Mouse (Mus musculus) adrenal gland, adult (tissue): ENCODE results near the gene Ankrd39.

Source experiments
- DNase-seq, 2 experiments: peaks; one replicate each; pipeline ENCODE4 v3.0.0; 2022 to 2023; ENCODE audit warnings: low spot score in 1 of 2; ENCODE audit not compliant: inconsistent age in 2 of 2

Ankrd39 gene

GRCm38 (mm10) chr1:36572709-36573108 lies 25.5 kb upstream of the Ankrd39 start:
- DNase-seq: no peak

- peak in 1 of 2 experiments; percentile 65 for DNase-seq
Observed at GRCm38 (mm10) chr1:36572140-36572700, 25.0 kb upstream of the Ankrd39 start.

GRCm38 (mm10) chr1:36571627-36572026 lies 24.4 kb upstream of the Ankrd39 start:
- DNase-seq: peak; percentile 90 to 95

- no peak for DNase-seq
Observed at GRCm38 (mm10) chr1:36570320-36570719, 23.1 kb upstream of the Ankrd39 start.

- DNase-seq: peak; percentile 57 to 75
Observed at GRCm38 (mm10) chr1:36569694-36570276, 22.5 kb upstream of the Ankrd39 start.

- DNase-seq: peak; percentile 58 to 79
Observed at GRCm38 (mm10) chr1:36568776-36569175, 21.5 kb upstream of the Ankrd39 start.

GRCm38 (mm10) chr1:36567818-36568603 lies 20.8 kb upstream of the Ankrd39 start:
- DNase-seq: no peak

- no peak for DNase-seq
Observed at GRCm38 (mm10) chr1:36566425-36566824, 19.2 kb upstream of the Ankrd39 start.

GRCm38 (mm10) chr1:36564101-36564500 lies 16.9 kb upstream of the Ankrd39 start:
- peak in 1 of 2 experiments; percentile 46 for DNase-seq

- no peak for DNase-seq
Observed at GRCm38 (mm10) chr1:36563632-36564031, 16.4 kb upstream of the Ankrd39 start.

GRCm38 (mm10) chr1:36563197-36563596 lies 16.0 kb upstream of the Ankrd39 start:
- no peak for DNase-seq

- no peak for DNase-seq
Observed at GRCm38 (mm10) chr1:36562388-36562787, 15.1 kb upstream of the Ankrd39 start.

- DNase-seq: peak; percentile 56 to 81
Observed at GRCm38 (mm10) chr1:36560903-36561302, 13.7 kb upstream of the Ankrd39 start.

GRCm38 (mm10) chr1:36559888-36560287 lies 12.6 kb upstream of the Ankrd39 start:
- no peak for DNase-seq

GRCm38 (mm10) chr1:36559256-36559655 lies 12.0 kb upstream of the Ankrd39 start:
- no peak for DNase-seq

GRCm38 (mm10) chr1:36558031-36558993 lies 11.1 kb upstream of the Ankrd39 start, which contains the start of gene Sema4c:
Sema4c (minus strand) TSS chr1:36558349.
- DNase-seq: peak; percentile 84 to 92

- peak; percentile 89 to 94 for DNase-seq
Observed at GRCm38 (mm10) chr1:36557457-36558011, 10.3 kb upstream of the Ankrd39 start.

GRCm38 (mm10) chr1:36556553-36557456 lies 9.6 kb upstream of the Ankrd39 start:
- peak; percentile 91 to 97 for DNase-seq

GRCm38 (mm10) chr1:36555798-36556395 lies 8.7 kb upstream of the Ankrd39 start:
- peak; percentile 50 to 69 for DNase-seq
